Mouse (Mus musculus) lung, adult 2 months (tissue): ENCODE data around the gene Ccdc88a. TPM values are rescaled to one million over a fixed set of nuclear protein-coding genes. Genes with fewer than 3 reads are reported as not detected.
A peak's percentile ranks its signal among the peaks of the same experiment; 100 is the strongest.

Source experiments
- DNase-seq: peaks from one replicate; pipeline ENCODE4 v3.0.0; 2022
- H3K4me1 ChIP-seq: fragments of 200-500 bp; 2 replicates; pipeline ENCODE4 v1.6.1; 2011; ENCODE audit warnings: low read length; ENCODE audit not compliant: control insufficient read depth, insufficient read depth
- H3K4me3 ChIP-seq: fragments of 200-500 bp; replicated peaks from 2 replicates; pipeline ENCODE3; 2011; ENCODE audit warnings: low read depth, mild to moderate bottlenecking, control low read depth, low read length; ENCODE audit errors: extremely low read depth
- CTCF ChIP-seq: fragments of 200-500 bp; IDR thresholded peaks from 2 replicates; pipeline ENCODE4 v1.5.1; 2011; ENCODE audit warnings: mild to moderate bottlenecking, low read length, control low read depth; ENCODE audit not compliant: insufficient read depth
- POLR2A ChIP-seq: fragments of 200-500 bp; IDR thresholded peaks from 2 replicates; pipeline ENCODE4 v1.6.1; 2011; ENCODE audit warnings: low read depth, mild to moderate bottlenecking, control low read depth, low read length, borderline replicate concordance; ENCODE audit errors: extremely low read depth
- WGBS: fragments of 180-500 bp; shearing (Covaris S2); methylation state at CpG from one replicate; pipeline ENCODE4 v1.1.7; 2018; 5-methylcytosine and 5-hydroxymethylcytosine counted together
- polyA plus RNA-seq: library from polyadenylated mRNA; depleted of rRNA; stranded (reverse); fragments of >200 nt; gene quantifications from 2 replicates; pipeline ENCODE4 v1.2.3, GENCODE M21; 2012

The Ccdc88a gene
- polyA plus RNA-seq, 1 experiment: 2.3 TPM

- 0% methylated on average over 8 of the region's 8 CpGs for WGBS
- no peak for DNase-seq
- TF ChIP-seq POLR2A (no peak), CTCF (no peak)
- peak overlapping the region; percentile 73 for H3K4me3 ChIP-seq
- no peaks in the 10 kb centered on the region; the same call in none of the 2 replicates for H3K4me1 ChIP-seq
Measured at GRCm38 (mm10) chr11:29374274-29374656, 807 bp downstream of the Ccdc88a start.

- DNase-seq: no peak
- 66% methylated on average over 2 of the region's 2 CpGs for WGBS
- no peak for TF ChIP-seq POLR2A
- no peak for TF ChIP-seq CTCF
- H3K4me3 ChIP-seq: no peak overlapping the region
- no peaks in the 10 kb centered on the region; the same call in none of the 2 replicates for H3K4me1 ChIP-seq
Measured at GRCm38 (mm10) chr11:29376635-29377034, 3.2 kb downstream of the Ccdc88a start.

GRCm38 (mm10) chr11:29378751-29379150, 5.3 kb downstream of the Ccdc88a start:
- no peak for TF ChIP-seq POLR2A
- no peak for TF ChIP-seq CTCF
- WGBS: 93% methylated on average over 1 of the region's 1 CpGs
- Histone ChIP-seq H3K4me3 (no peak overlapping the region), H3K4me1 (no peaks in the 10 kb centered on the region; the same call in none of the 2 replicates)
- no peak for DNase-seq

- H3K4me3 ChIP-seq: no peak overlapping the region
- H3K4me1 ChIP-seq: no peaks in the 10 kb centered on the region
- TF ChIP-seq CTCF (no peak), POLR2A (no peak)
- DNase-seq: no peak
- WGBS: 60% methylated on average over 2 of the region's 2 CpGs
Measured at GRCm38 (mm10) chr11:29383493-29383892, 10.0 kb downstream of the Ccdc88a start.

- 57% methylated on average over 1 of the region's 1 CpGs for WGBS
- Histone ChIP-seq H3K4me3 (no peak overlapping the region), H3K4me1 (no peaks in the 10 kb centered on the region)
- DNase-seq: no peak
- TF ChIP-seq POLR2A (no peak), CTCF (no peak)
Measured at GRCm38 (mm10) chr11:29384001-29384400, 10.5 kb downstream of the Ccdc88a start.

GRCm38 (mm10) chr11:29384617-29385016, 11.2 kb downstream of the Ccdc88a start:
- TF ChIP-seq POLR2A (no peak), CTCF (no peak)

GRCm38 (mm10) chr11:29389913-29390312, 16.5 kb downstream of the Ccdc88a start:
- H3K4me1 ChIP-seq: no peaks in the 10 kb centered on the region
- 71% methylated on average over 4 of the region's 4 CpGs for WGBS
- DNase-seq: no peak
- TF ChIP-seq CTCF (no peak), POLR2A (no peak)
- no peak overlapping the region for H3K4me3 ChIP-seq

More at GRCm38 (mm10) chr11:29384617-29385016, 11.2 kb downstream of the Ccdc88a start:
- WGBS: 68% methylated on average over 3 of the region's 3 CpGs
- H3K4me3 ChIP-seq: no peak overlapping the region
- DNase-seq: no peak
- no peaks in the 10 kb centered on the region for H3K4me1 ChIP-seq

GRCm38 (mm10) chr11:29395135-29395746, 21.8 kb downstream of the Ccdc88a start:
- WGBS: 88% methylated on average over 3 of the region's 3 CpGs
- DNase-seq: no peak
- Histone ChIP-seq H3K4me3 (no peak overlapping the region), H3K4me1 (no peaks in the 10 kb centered on the region)
- TF ChIP-seq CTCF (no peak), POLR2A (no peak)

- DNase-seq: no peak
- TF ChIP-seq CTCF: no peak
- TF ChIP-seq POLR2A: no peak
- 87% methylated on average over 2 of the region's 2 CpGs for WGBS
- H3K4me1 ChIP-seq: no peaks in the 10 kb centered on the region
- H3K4me3 ChIP-seq: no peak overlapping the region
Measured at GRCm38 (mm10) chr11:29400374-29400773, 26.9 kb downstream of the Ccdc88a start.

GRCm38 (mm10) chr11:29406292-29406691, 32.8 kb downstream of the Ccdc88a start:
- Histone ChIP-seq H3K4me3 (no peak overlapping the region), H3K4me1 (no peaks in the 10 kb centered on the region)
- DNase-seq: no peak
- TF ChIP-seq POLR2A (no peak), CTCF (no peak)

- 93% methylated on average over 3 of the region's 3 CpGs for WGBS
- no peak for DNase-seq
- H3K4me1 ChIP-seq: no peaks in the 10 kb centered on the region
- TF ChIP-seq CTCF (no peak), POLR2A (no peak)
- no peak overlapping the region for H3K4me3 ChIP-seq
Measured at GRCm38 (mm10) chr11:29423496-29423895, 50.0 kb downstream of the Ccdc88a start.
